Mouse (Mus musculus): ENCODE results near the gene Slf2.

GRCm38 (mm10) chr19:45030746-45031693, 100.1 kb downstream of the Slf2 start:
- no peak for TF ChIP-seq GATA1 (IDR thresholded peaks at IDR 0.05; ENCODE audit: borderline replicate concordance, low read length)
- no peak for TF ChIP-seq FLI1 (IDR thresholded peaks at IDR 0.05; ENCODE audit: low read length)

Measured in megakaryocyte, embryonic 14.5 days (primary cell).